Comparison of ENCODE assay signal across 12 mouse cellular contexts in genomic region chr3:135640856-135641622, GRCm38 (mm10). TPM values are rescaled to one million over a fixed set of nuclear protein-coding genes. Genes with fewer than 3 reads are reported as not detected.
DNase-seq lines count a peak whose midpoint lies in the region; ATAC-seq lines count a peak whose summit lies in the region.
"Had no signal": no experiment of that assay in that cellular context is flagged by ENCODE, and none has a peak within 500 bp of the region (broad histone marks: within the 10 kb centered on the region; RNA-seq: fewer than 3 reads in every experiment).

No protein-coding gene starts in this region.

- H3K4me1 ChIP-seq in heart, embryonic 11.5 days (ENCODE audit: control insufficient read depth, insufficient read depth, low read length): peaks cover 24% of the 10 kb centered on the region
- H3K4me1 ChIP-seq in liver, embryonic 11.5 days (replicated peaks; ENCODE audit: control insufficient read depth, insufficient read depth, low read length): peaks cover 31% of the 10 kb centered on the region
- H3K4me1 ChIP-seq: midbrain, embryonic 15.5 days had no signal

- 0 out of 2 replicates have a peak, but pooled peaks cover 2% of the 10 kb centered on the region for H3K36me3 ChIP-seq in heart, embryonic 11.5 days (ENCODE audit: control insufficient read depth, insufficient read depth, low read length)
- peaks cover 8% of the 10 kb centered on the region for H3K36me3 ChIP-seq in liver, embryonic 11.5 days (ENCODE audit: control insufficient read depth, insufficient read depth, low read length)
- H3K36me3 ChIP-seq: midbrain, embryonic 15.5 days had no signal

- no peak overlapping the region for H3K9ac ChIP-seq in heart, embryonic 11.5 days (ENCODE audit: low read depth, low read length)
- no peak overlapping the region for H3K9ac ChIP-seq in liver, embryonic 11.5 days (ENCODE audit: low read depth, low read length)
- H3K9ac ChIP-seq: midbrain, embryonic 15.5 days had no signal

- DNase-seq in adrenal gland, adult 2 months: peak; percentile 33
- DNase-seq in adrenal gland, postnatal 10 days: no peak
- peak; percentile 52 for DNase-seq in 3134 (ENCODE audit: extremely low read depth, insufficient read length, low spot score)
- no peak for DNase-seq in liver, embryonic 11.5 days (ENCODE audit: low spot score)
- no peak for DNase-seq in layer of hippocampus, adult 8-10 months (ENCODE audit: low spot score in 2 of 2)
- no peak for DNase-seq in ovary, adult 18-20 months (ENCODE audit: low spot score)
- no peak for DNase-seq in frontal cortex, postnatal 25 days (ENCODE audit: low spot score in 2 of 2)
- DNase-seq: cerebellum, adult 11 months; thymus, postnatal 36 days had no signal

- 57% methylated on average over 16 of the region's 16 CpGs for WGBS in heart, embryonic 11.5 days (ENCODE audit: insufficient replicate concordance)
- 72% methylated on average over 16 of the region's 16 CpGs for WGBS in liver, embryonic 11.5 days

- H3K9me3 ChIP-seq in heart, embryonic 11.5 days (replicated peaks; ENCODE audit: control insufficient read depth, low read length): no peaks in the 10 kb centered on the region
- no peaks in the 10 kb centered on the region; the same call in 1 of the 2 replicates for H3K9me3 ChIP-seq in liver, embryonic 11.5 days (ENCODE audit: control insufficient read depth, low read length)
- H3K9me3 ChIP-seq: limb, embryonic 10.5 days; midbrain, embryonic 15.5 days had no signal

- no peaks in the 10 kb centered on the region for H3K27me3 ChIP-seq in heart, embryonic 11.5 days (ENCODE audit: control insufficient read depth, insufficient read depth, low read length)
- no peaks in the 10 kb centered on the region for H3K27me3 ChIP-seq in liver, embryonic 11.5 days (replicated peaks; ENCODE audit: control insufficient read depth, insufficient read depth, low read length)
- H3K27me3 ChIP-seq: midbrain, embryonic 15.5 days had no signal

- H3K27ac ChIP-seq in heart, embryonic 11.5 days (ENCODE audit: low read depth, low read length): peak overlapping the region; percentile 75
- H3K27ac ChIP-seq in liver, embryonic 11.5 days (ENCODE audit: low read depth, low read length): peak overlapping the region; percentile 0; the same call in 1 of the 2 replicates
- H3K27ac ChIP-seq: limb, embryonic 10.5 days; midbrain, embryonic 15.5 days had no signal

- no peak overlapping the region for H3K4me2 ChIP-seq in heart, embryonic 11.5 days
- H3K4me2 ChIP-seq in liver, embryonic 11.5 days: peak overlapping the region; percentile 6; the same call in 1 of the 2 replicates
- H3K4me2 ChIP-seq: midbrain, embryonic 15.5 days had no signal

- H3K4me3 ChIP-seq in heart, embryonic 11.5 days (ENCODE audit: low read depth, low read length): no peak overlapping the region
- H3K4me3 ChIP-seq in liver, embryonic 11.5 days (ENCODE audit: low read depth, low read length): no peak overlapping the region
- H3K4me3 ChIP-seq: limb, embryonic 10.5 days; midbrain, embryonic 15.5 days had no signal

- peak; percentile 71 for ATAC-seq in heart, embryonic 11.5 days (replicated peaks; ENCODE audit: insufficient number of reproducible peaks, low FRiP score, low TSS enrichment)
- peak; percentile 16; the same call in 1 of the 2 replicates for ATAC-seq in liver, embryonic 11.5 days (replicated peaks; ENCODE audit: low FRiP score)
- ATAC-seq: midbrain, embryonic 15.5 days had no signal

RNA-seq across cellular contexts. Expression of gene Nfkb1, which starts 50.3 kb away (rescaled TPM):
- 10 to 100 TPM; 44.2 to 55.6 TPM for total RNA-seq in adrenal gland, adult 2 months (2021)
- polyA plus RNA-seq in adrenal gland, adult 2 months (2012; rRNA removed): 51.6 and 58.1 TPM in 2 replicates
- 10 to 100 TPM; 48.3 to 58.1 TPM for total RNA-seq in adrenal gland, postnatal 10 days (2021)
- polyA plus RNA-seq in heart, embryonic 11.5 days (2014; fragmentation: Nextera tagmentation; extraction: Ambion mirVana): 15.4 and 17.8 TPM in 2 replicates
- 27.8 and 29.4 TPM in 2 replicates for polyA plus RNA-seq in liver, embryonic 11.5 days (2014; fragmentation: Nextera tagmentation; extraction: Ambion mirVana)
- 10 to 100 TPM; 23.0 to 30.7 (median 29.0) TPM for total RNA-seq in layer of hippocampus, adult 8-10 months (2022)

Comparison
In these comparisons a context has a peak if more than half of its experiments do, and no peak if none do; other contexts are left out.
1. DNase-seq: peak in adrenal gland, adult 2 months (single experiment) and 3134 (single experiment); none in adrenal gland, postnatal 10 days (single experiment), liver, embryonic 11.5 days (single experiment), layer of hippocampus, adult 8-10 months (0 of 2), ovary, adult 18-20 months (single experiment) and frontal cortex, postnatal 25 days (0 of 2).